Mouse (Mus musculus) layer of hippocampus, adult 8-10 months (tissue): ENCODE results near the gene Harbi1. TPM values are rescaled to one million over a fixed set of nuclear protein-coding genes. Genes with fewer than 3 reads are reported as not detected.

Experiments used
- DNase-seq, 2 experiments: peaks; one replicate each; pipeline ENCODE4 v3.0.0; 2022; ENCODE audit warnings: low spot score in 2 of 2
- total RNA-seq, 4 experiments: library from RNA; stranded (reverse); gene quantifications; 2 replicates each; pipeline ENCODE4 v1.2.4; 2022

Gene Harbi1
- total RNA-seq, result 10 to 100 TPM in 1 of 4 experiments, 1 to 10 TPM in 3; 6.7 to 10.7 (median 8.0) TPM

DNA sequence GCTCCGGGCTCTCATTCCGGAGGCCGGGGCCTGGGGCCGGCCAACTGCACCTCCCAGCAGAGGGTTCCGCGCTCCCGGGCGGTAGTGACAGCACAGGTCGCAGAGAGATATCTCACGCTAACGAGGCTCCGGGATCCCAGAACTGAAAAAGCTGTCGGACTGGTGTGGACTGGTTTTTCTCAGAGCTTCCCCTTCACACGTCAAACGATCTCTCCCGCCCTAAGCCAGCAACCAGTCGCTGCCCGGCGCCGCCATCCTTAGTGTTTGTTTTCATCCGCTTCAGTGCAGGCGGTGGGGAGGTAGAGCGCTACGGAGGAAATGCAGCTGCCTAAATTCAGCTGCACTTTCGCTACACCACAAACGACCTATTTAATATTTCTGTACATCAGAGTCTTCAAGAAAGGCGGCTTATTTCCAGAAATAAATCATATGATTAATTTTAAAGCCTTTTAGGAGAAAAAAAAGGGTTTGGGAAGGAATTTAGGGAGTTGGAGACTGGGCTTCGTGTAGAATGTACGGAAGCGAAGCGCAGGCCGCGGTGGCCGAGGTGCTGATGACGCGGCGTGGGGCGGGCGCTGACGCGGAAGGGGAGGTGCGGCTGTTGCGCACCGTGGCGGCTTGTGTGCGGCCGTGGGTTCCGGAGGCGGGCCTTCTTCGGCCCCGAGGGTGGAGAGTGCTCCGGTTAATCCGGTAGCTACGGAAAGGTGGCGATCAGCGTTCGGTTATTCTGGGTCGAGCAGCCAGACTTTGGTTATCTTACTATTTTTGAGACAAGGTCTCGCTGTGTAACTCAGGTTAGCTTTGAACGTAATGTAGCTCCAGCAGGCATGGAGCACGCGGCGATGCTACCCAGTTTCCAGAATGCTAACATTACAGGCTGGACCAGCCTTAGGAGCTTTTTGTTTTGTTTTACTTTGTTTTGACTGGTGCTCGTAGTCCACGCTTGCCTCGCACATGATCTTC is at the start of gene Harbi1, which contains the start of gene Atg13:
Harbi1 (plus strand) TSS at position 581 of the 963 bp plus-strand sequence.
Atg13 (minus strand) TSS at position 305 of the 963 bp plus-strand sequence.
- DNase-seq, result peak; percentile 85 to 89

- DNase-seq, result no peak
These were observed 49.7 kb upstream of the Harbi1 start for GRCm38 (mm10) chr2:91660981-91661380.

GRCm38 (mm10) chr2:91664780-91665179 is 45.9 kb upstream of the Harbi1 start:
- DNase-seq, result no peak

- DNase-seq, result no peak
These were observed 44.2 kb upstream of the Harbi1 start for GRCm38 (mm10) chr2:91666386-91666910.

GRCm38 (mm10) chr2:91667747-91668146 is 42.9 kb upstream of the Harbi1 start:
- DNase-seq, result no peak

GRCm38 (mm10) chr2:91669326-91669725 is 41.3 kb upstream of the Harbi1 start:
- DNase-seq, result no peak

DNA sequence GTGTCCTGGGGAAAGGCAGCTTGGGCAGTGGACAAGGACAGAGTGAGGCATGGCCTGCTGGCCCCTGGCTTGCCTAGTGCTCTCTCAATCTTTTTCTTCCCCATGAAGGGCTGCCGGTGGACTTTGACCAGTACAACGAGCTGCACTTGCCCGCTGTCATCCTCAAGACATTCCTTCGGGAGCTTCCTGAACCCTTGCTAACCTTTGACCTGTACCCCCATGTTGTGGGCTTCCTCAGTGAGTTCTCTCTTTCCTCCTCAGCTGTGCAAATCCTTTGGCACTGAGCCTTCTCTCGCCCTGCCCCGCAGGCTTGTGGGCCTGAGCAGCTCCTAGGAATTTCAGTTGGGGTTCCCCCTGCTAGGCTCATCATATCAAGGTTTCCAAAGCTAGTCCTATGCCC is 40.6 kb upstream of the Harbi1 start:
- no peak for DNase-seq

DNA sequence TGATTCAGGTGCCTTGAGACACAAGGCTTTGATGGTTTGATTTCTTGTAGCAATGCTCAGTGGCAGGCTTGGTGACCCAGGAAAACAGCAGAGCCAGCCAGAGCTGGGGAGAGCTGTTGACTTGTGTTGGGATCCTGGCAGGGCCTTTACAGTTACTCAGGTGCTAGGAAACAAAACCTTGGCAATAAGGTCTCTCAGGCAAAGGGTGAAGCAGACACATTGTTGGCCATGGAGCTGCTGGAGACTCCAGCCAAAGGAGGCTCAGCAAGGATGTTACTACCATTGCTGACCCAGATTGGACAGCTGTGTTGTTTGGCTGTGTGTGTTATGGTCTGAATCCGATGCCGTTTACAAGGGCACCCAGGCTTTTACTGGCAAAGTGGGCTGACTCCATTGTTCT is 37.1 kb upstream of the Harbi1 start:
- DNase-seq, result no peak

DNA sequence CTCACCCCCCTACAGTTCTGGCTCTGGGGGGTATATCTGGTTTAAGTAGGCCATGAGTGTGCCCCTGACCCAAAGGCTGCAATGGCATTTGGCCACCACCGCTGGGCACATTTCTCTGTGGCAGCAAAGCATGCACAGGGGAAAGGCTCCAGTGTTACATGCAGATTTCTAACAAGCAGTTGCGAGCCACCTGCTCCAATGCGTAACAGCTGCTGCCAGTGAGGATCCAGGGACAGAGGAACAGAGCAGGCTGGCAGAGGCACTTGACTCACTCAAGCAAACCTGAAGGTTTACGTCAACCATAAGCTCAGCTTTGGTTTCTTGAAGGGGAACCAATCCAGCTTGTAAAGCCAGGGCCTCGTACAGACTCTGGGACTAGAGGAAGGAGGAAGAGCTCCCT is 35.8 kb upstream of the Harbi1 start:
- DNase-seq, result peak; percentile 59 to 77

GRCm38 (mm10) chr2:91676420-91676819 is 34.2 kb upstream of the Harbi1 start:
- no peak for DNase-seq

- DNase-seq, result no peak
These were observed 33.7 kb upstream of the Harbi1 start for GRCm38 (mm10) chr2:91676961-91677360.

GRCm38 (mm10) chr2:91682850-91683249 is 27.8 kb upstream of the Harbi1 start:
- DNase-seq, result peak in 1 of 2 experiments; percentile 42

GRCm38 (mm10) chr2:91683919-91684318 is 26.7 kb upstream of the Harbi1 start:
- DNase-seq, result no peak

DNA sequence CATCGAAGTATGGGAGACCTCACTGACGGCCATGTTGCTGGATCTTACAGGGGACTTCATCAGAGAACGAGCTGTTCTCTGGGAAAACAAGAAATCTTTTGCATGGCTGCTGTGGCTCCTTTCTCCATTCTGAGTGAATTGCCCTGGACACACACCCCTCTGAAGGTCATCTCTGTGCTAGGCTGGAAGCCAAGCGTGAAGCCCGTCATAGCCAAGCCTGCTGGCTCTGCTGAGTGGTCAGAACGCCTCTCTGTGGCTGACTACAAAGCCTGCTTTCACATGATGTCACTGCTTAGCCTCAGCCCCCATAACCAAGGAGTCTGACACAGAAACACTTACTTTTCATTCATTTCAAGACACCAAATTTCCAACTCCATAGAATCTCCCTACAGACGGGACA is 21.2 kb upstream of the Harbi1 start:
- DNase-seq, result peak; percentile 54 to 73

- DNase-seq, result peak; percentile 43 to 48
These were observed 15.0 kb upstream of the Harbi1 start for GRCm38 (mm10) chr2:91695436-91696224.

GRCm38 (mm10) chr2:91696225-91696590 is 14.4 kb upstream of the Harbi1 start:
- no peak for DNase-seq

GRCm38 (mm10) chr2:91699225-91699624 is 11.4 kb upstream of the Harbi1 start:
- DNase-seq, result no peak

- no peak for DNase-seq
These were observed 9.3 kb upstream of the Harbi1 start for GRCm38 (mm10) chr2:91701366-91701765.

GRCm38 (mm10) chr2:91705736-91706135 is 4.9 kb upstream of the Harbi1 start:
- DNase-seq, result no peak

DNA sequence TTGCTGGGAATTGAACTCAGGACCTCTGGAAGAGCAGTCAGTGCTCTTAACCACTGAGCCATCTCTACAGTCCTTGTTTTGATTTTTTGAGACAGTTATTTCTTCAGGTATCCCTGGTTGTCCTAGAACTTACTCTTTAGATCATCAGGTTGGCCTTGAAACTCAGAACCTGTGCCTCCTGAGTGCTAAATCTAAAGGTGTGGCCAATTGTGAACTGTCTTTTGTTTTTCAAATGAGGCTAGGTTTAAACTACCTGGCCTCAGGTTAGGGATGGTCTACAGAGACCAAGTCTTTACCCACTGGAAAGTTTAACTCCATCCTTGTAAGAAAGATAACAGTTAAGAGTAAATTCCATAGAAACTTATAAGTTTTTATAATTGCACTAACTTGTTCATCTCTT is 4.2 kb upstream of the Harbi1 start:
- DNase-seq, result no peak

DNA sequence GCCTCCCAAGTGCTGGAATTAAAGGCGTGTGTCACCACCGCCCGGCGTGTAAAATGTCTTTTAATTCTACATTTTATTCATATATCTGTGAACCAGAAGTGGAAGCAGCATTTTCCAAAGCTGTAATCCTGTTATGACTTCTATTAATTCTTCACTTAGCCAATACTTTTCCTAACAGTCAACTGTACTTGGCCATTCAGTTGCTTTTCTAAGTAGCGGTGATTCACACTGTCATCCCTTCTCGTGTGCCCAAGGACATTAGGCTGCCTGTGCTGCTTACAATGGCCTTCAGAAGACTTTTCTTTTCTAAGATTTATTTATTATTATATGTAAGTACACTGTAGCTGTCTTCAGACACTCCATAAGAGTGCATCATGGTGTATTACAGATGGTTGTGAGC is 2.3 kb upstream of the Harbi1 start:
- no peak for DNase-seq
